18 mouse cellular contexts compared by ENCODE assay signal in the genomic region with DNA sequence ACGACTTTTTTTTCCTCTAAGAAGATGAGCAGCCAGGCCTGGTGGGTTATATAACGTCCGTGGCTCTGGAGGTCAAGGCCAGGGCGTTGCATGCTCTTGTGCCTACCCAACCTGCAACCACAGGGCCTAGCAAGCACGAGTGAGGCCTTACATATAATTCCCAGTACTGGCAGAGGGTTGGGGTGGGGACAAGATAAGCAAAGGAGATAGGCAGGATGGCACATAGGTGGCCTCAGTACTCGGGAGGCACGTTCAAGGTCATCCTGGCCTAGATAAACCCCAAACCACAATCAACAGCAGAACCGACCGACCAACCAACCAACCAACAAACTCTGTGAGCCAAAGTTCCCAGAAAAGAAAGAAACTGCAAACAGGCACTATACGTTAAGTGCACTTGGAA. TPM values are rescaled to one million over a fixed set of nuclear protein-coding genes. Genes with fewer than 3 reads are reported as not detected.
"Had no signal": no experiment of that assay in that cellular context is flagged by ENCODE, and none has a peak within 500 bp of the region (broad histone marks: within the 10 kb centered on the region; RNA-seq: fewer than 3 reads in every experiment).

No protein-coding gene starts in this region.

- H3K4me2 ChIP-seq: limb, embryonic 12.5 days; lung, embryonic 15.5 days; midbrain, embryonic 13.5 days had no signal

- DNase-seq: kidney, adult 8-10 months; kidney, postnatal 25 days; lung, postnatal 14 days; retina, postnatal 1 day; right cerebral cortex, postnatal 4 days; spleen, adult 18-20 months; thymus, adult 2 months; thymus, postnatal 25 days had no signal

- H3K27me3 ChIP-seq: lung, embryonic 15.5 days; midbrain, embryonic 13.5 days had no signal

- H3K4me3 ChIP-seq: left cerebral cortex, adult 2 months; limb, embryonic 12.5 days; lung, embryonic 15.5 days; midbrain, embryonic 13.5 days had no signal

- ATAC-seq: intestine, embryonic 16.5 days; midbrain, embryonic 13.5 days had no signal

- H3K9ac ChIP-seq: limb, embryonic 12.5 days; lung, embryonic 15.5 days; midbrain, embryonic 13.5 days had no signal

- H3K9me3 ChIP-seq: limb, embryonic 12.5 days; lung, embryonic 15.5 days; midbrain, embryonic 13.5 days had no signal

- H3K27ac ChIP-seq: left cerebral cortex, adult 2 months; limb, embryonic 12.5 days; lung, embryonic 15.5 days; macrophage; midbrain, embryonic 13.5 days had no signal

- H3K36me3 ChIP-seq: limb, embryonic 12.5 days; lung, embryonic 15.5 days; midbrain, embryonic 13.5 days had no signal

RNA-seq across cellular contexts. Expression of a gene that starts 13.1 kb away (rescaled TPM):
- total RNA-seq: liver, adult 2 months had no signal
- polyA plus RNA-seq: intestine, embryonic 16.5 days; kidney, embryonic 16.5 days; liver, adult 2 months; lung, embryonic 15.5 days; macrophage; stomach, embryonic 14.5 days had no signal

RNA-seq across cellular contexts. Expression of a gene that starts 26.3 kb away (rescaled TPM):
- total RNA-seq: midbrain, postnatal 0 days had no signal
- polyA plus RNA-seq: macrophage had no signal
